Mouse (Mus musculus) lung, postnatal 0 days (tissue): ENCODE measurements around the gene Styxl1.

ENCODE experiments used
- CTCF ChIP-seq: IDR thresholded peaks from 2 replicates; pipeline ENCODE4 v1.5.1; 2016; ENCODE audit warnings: antibody characterized with exemption, mild to moderate bottlenecking
- EP300 ChIP-seq: IDR thresholded peaks from 2 replicates; pipeline ENCODE4 v1.6.1; 2016; ENCODE audit warnings: antibody characterized with exemption, mild to moderate bottlenecking, control low read depth

DNA sequence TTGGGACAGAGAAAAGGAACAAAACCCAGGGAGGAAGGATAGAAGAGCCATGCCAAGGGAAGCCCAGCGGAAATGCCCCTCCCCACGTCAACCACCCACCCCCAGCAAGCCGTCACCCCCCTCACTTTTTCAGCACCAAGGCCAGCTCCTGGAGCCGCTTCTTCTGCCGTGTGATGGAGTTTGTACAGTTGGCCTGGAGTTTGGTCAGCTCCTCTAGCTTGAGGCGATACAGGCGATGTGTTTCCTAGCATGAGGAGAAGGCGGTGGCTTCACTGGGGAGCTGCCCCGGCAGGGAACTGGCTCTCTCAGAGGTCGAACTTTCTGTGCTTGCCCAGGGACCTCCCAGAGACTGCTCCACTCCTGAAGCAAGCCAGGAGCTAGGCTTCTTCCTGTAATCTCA is 36.0 kb downstream of the Styxl1 start:
- TF ChIP-seq CTCF (no peak), EP300 (no peak)
